Mouse (Mus musculus): ENCODE measurements at regions not wholly inside any gene's neighbourhood (a gene's known extent, or its start where the extent isn't known, plus 50 kb on each side); places are given as distances from the start of the nearest gene placed in this dataset.
"Not testable (repeated sequence)": the region's sequence is repeated elsewhere in the genome, so short reads cannot be mapped to it uniquely, and the experiment has no call there.

DNA sequence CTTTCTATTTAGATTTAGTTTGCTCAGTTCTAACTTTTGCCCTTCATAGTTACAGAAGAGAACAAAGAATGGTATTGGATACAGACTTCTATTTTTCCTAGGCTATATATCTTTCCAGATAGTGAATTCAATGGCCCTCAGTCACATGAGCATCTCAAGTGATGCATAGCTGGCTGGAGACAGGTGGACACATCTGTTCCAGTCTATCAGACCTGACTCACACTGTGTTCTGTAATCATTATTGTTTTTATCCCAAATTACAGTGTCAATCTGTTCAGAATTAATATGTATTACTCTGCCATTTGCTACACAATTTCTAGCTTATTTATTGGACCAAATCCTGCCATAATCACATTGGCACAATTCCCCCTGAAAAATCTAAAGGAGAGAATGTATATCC is 298.0 kb upstream of the Foxg1 start:
- Histone ChIP-seq H3K27me3 (ENCODE audit: insufficient read depth, low read length) (no peaks in the 10 kb centered on the region), H3K4me1 (ENCODE audit: insufficient read depth, low read depth, low read length) (no peaks in the 10 kb centered on the region), H3K9me3 (replicated peaks) (no peaks in the 10 kb centered on the region), H3K4me3 (ENCODE audit: low read depth, low read length) (no peak overlapping the region), H3K36me3 (replicated peaks) (no peaks in the 10 kb centered on the region)
- no peak for TF ChIP-seq GATA2 (IDR thresholded peaks at IDR 0.05; ENCODE audit: borderline replicate concordance, low read depth, low read length)
- TF ChIP-seq CTCF (IDR thresholded peaks at IDR 0.05; ENCODE audit: low read depth, low read length) = no peak
- TF ChIP-seq GATA1 (IDR thresholded peaks at IDR 0.05; ENCODE audit: borderline replicate concordance, low read length) = no peak
- TF ChIP-seq POLR2AphosphoS5 (IDR thresholded peaks at IDR 0.05; ENCODE audit: insufficient replicate concordance, low read depth, low read length) = no peak
- DNase-seq (ENCODE audit: low spot score) (no peak), ATAC-seq (ENCODE audit: extremely low read depth, insufficient number of reproducible peaks, low FRiP score, poor library complexity, severe bottlenecking) (no peak)

DNA sequence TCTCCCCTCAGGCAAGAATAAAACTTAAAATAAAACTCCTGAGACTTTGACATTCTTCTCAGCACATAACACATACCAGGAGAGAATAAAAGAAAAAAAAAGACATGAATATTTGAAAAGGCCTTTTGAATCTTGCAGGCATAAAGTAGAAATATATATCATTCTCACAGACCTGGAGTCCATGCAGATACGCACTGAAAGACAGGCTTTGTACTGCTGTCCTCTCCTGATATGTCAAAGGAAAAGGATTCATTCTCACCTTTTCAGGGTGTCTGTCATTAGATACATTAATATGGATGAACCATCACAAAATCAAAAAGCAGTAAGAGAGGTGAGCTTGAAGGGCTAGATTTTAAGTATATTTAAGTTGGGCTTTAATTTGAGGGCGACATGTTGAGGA is 296.4 kb upstream of the Foxg1 start:
- TF ChIP-seq GATA2 (IDR thresholded peaks at IDR 0.05; ENCODE audit: borderline replicate concordance, low read depth, low read length) = no peak
- no peak for TF ChIP-seq GATA1 (IDR thresholded peaks at IDR 0.05; ENCODE audit: borderline replicate concordance, low read length)
- TF ChIP-seq POLR2AphosphoS5 (IDR thresholded peaks at IDR 0.05; ENCODE audit: insufficient replicate concordance, low read depth, low read length) = no peak
- TF ChIP-seq TAL1 (conservative IDR thresholded peaks at IDR 0.05; ENCODE audit: low read depth, low read length) = no peak
- TF ChIP-seq CTCF (IDR thresholded peaks at IDR 0.05; ENCODE audit: low read depth, low read length) = no peak
- Histone ChIP-seq H3K9me3 (replicated peaks) (no peaks in the 10 kb centered on the region), H3K36me3 (replicated peaks) (no peaks in the 10 kb centered on the region), H3K27me3 (ENCODE audit: insufficient read depth, low read length) (no peaks in the 10 kb centered on the region), H3K4me1 (ENCODE audit: insufficient read depth, low read depth, low read length) (no peaks in the 10 kb centered on the region), H3K4me3 (ENCODE audit: low read depth, low read length) (no peak overlapping the region)
- DNase-seq (ENCODE audit: low spot score) = no peak
- no peak for ATAC-seq (ENCODE audit: extremely low read depth, insufficient number of reproducible peaks, low FRiP score, poor library complexity, severe bottlenecking)

DNA sequence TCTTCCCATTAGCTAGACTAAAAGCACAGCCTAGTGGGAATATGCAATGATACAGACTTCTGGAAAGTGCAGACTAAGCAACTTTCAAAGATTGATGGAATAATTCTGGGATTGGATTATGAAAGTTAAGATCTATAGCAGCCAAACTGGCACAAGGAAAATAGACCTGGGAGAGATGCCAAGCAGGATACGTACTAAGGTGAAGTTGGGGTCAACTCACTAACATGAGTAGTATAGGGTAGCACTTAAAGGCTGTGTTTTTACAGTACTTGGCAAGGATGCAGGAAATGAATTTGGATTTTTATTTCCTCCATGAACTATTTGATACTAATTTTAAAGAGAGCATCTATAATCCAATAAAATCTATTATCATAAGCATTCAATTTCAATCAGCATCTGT is 292.3 kb upstream of the Foxg1 start:
- Histone ChIP-seq H3K4me3 (ENCODE audit: low read depth, low read length) (no peak overlapping the region), H3K4me1 (ENCODE audit: insufficient read depth, low read depth, low read length) (peaks cover 2% of the 10 kb centered on the region), H3K9me3 (replicated peaks) (no peaks in the 10 kb centered on the region), H3K27me3 (ENCODE audit: insufficient read depth, low read length) (no peaks in the 10 kb centered on the region), H3K36me3 (replicated peaks) (no peaks in the 10 kb centered on the region)
- DNase-seq (ENCODE audit: low spot score) = no peak
- no peak for TF ChIP-seq GATA1 (IDR thresholded peaks at IDR 0.05; ENCODE audit: borderline replicate concordance, low read length)
- no peak for TF ChIP-seq POLR2AphosphoS5 (IDR thresholded peaks at IDR 0.05; ENCODE audit: insufficient replicate concordance, low read depth, low read length)
- no peak for TF ChIP-seq TAL1 (conservative IDR thresholded peaks at IDR 0.05; ENCODE audit: low read depth, low read length)
- no peak for TF ChIP-seq GATA2 (IDR thresholded peaks at IDR 0.05; ENCODE audit: borderline replicate concordance, low read depth, low read length)
- no peak for TF ChIP-seq CTCF (IDR thresholded peaks at IDR 0.05; ENCODE audit: low read depth, low read length)
- ATAC-seq (ENCODE audit: extremely low read depth, insufficient number of reproducible peaks, low FRiP score, poor library complexity, severe bottlenecking) = no peak

DNA sequence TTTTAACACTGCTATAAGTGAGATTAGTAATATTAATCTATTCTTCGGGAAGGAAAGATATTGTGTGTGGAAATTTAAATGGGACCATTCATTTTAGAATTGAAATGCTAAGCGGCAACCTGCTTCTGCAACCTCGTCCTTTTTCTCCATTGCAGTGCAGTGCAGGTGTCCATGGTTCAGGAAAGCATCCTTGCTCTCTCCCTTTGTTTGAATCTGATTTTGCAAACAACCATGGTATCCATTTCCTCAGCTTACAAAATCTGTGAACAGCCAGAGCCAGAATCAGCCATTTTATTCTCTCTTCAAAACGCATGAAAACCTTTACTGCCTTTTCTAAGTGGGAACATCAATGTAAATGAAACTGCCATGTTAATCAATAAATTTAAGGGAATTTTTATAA is 276.5 kb upstream of the Foxg1 start:
- ATAC-seq (ENCODE audit: extremely low read depth, insufficient number of reproducible peaks, low FRiP score, poor library complexity, severe bottlenecking) (no peak), DNase-seq (ENCODE audit: low spot score) (no peak)
- H3K36me3 ChIP-seq (replicated peaks) = no peaks in the 10 kb centered on the region
- H3K27me3 ChIP-seq (ENCODE audit: insufficient read depth, low read length) = no peaks in the 10 kb centered on the region
- TF ChIP-seq POLR2AphosphoS5 (IDR thresholded peaks at IDR 0.05; ENCODE audit: insufficient replicate concordance, low read depth, low read length) = no peak
- TF ChIP-seq GATA1 (IDR thresholded peaks at IDR 0.05; ENCODE audit: borderline replicate concordance, low read length) = no peak
- no peak for TF ChIP-seq TAL1 (conservative IDR thresholded peaks at IDR 0.05; ENCODE audit: low read depth, low read length)
- no peak for TF ChIP-seq GATA2 (IDR thresholded peaks at IDR 0.05; ENCODE audit: borderline replicate concordance, low read depth, low read length)
- TF ChIP-seq CTCF (IDR thresholded peaks at IDR 0.05; ENCODE audit: low read depth, low read length) = no peak
- peaks cover 12% of the 10 kb centered on the region; the same call in 1 of the 2 replicates for H3K4me1 ChIP-seq (ENCODE audit: insufficient read depth, low read depth, low read length)
- H3K9me3 ChIP-seq (replicated peaks) = no peaks in the 10 kb centered on the region
- no peak overlapping the region for H3K4me3 ChIP-seq (ENCODE audit: low read depth, low read length)

GRCm38 (mm10) chr12:49106399-49107382 is 275.8 kb upstream of the Foxg1 start:
- H3K36me3 ChIP-seq (replicated peaks) = no peaks in the 10 kb centered on the region
- H3K4me1 ChIP-seq (ENCODE audit: insufficient read depth, low read depth, low read length) = peaks cover 12% of the 10 kb centered on the region; the same call in 1 of the 2 replicates
- TF ChIP-seq TAL1 (conservative IDR thresholded peaks at IDR 0.05; ENCODE audit: low read depth, low read length) (no peak), CTCF (IDR thresholded peaks at IDR 0.05; ENCODE audit: low read depth, low read length) (0 out of 2 replicates have a peak, but pooled peaks have one; percentile 35)
- no peaks in the 10 kb centered on the region for H3K9me3 ChIP-seq (replicated peaks)
- H3K27me3 ChIP-seq (ENCODE audit: insufficient read depth, low read length) = no peaks in the 10 kb centered on the region
- DNase-seq (ENCODE audit: low spot score) = peak; percentile 6
- ATAC-seq (ENCODE audit: extremely low read depth, insufficient number of reproducible peaks, low FRiP score, poor library complexity, severe bottlenecking) = peak; percentile 46; the same call in 1 of the 2 replicates
- H3K4me3 ChIP-seq (ENCODE audit: low read depth, low read length) = no peak overlapping the region

- H3K4me3 ChIP-seq (ENCODE audit: low read depth, low read length) = no peak overlapping the region
- no peak for ATAC-seq (ENCODE audit: extremely low read depth, insufficient number of reproducible peaks, low FRiP score, poor library complexity, severe bottlenecking)
- no peaks in the 10 kb centered on the region for H3K9me3 ChIP-seq (replicated peaks)
- DNase-seq (ENCODE audit: low spot score) = no peak
- H3K27me3 ChIP-seq (ENCODE audit: insufficient read depth, low read length) = no peaks in the 10 kb centered on the region
- TF ChIP-seq GATA1 (IDR thresholded peaks at IDR 0.05; ENCODE audit: borderline replicate concordance, low read length) = no peak
- TF ChIP-seq GATA2 (IDR thresholded peaks at IDR 0.05; ENCODE audit: borderline replicate concordance, low read depth, low read length) = no peak
- no peak for TF ChIP-seq POLR2AphosphoS5 (IDR thresholded peaks at IDR 0.05; ENCODE audit: insufficient replicate concordance, low read depth, low read length)
- no peak for TF ChIP-seq CTCF (IDR thresholded peaks at IDR 0.05; ENCODE audit: low read depth, low read length)
- no peak for TF ChIP-seq TAL1 (conservative IDR thresholded peaks at IDR 0.05; ENCODE audit: low read depth, low read length)
- H3K4me1 ChIP-seq (ENCODE audit: insufficient read depth, low read depth, low read length) = peaks cover 10% of the 10 kb centered on the region; the same call in 1 of the 2 replicates
- no peaks in the 10 kb centered on the region for H3K36me3 ChIP-seq (replicated peaks)
Measured at GRCm38 (mm10) chr12:49107415-49108148, 274.9 kb upstream of the Foxg1 start.

GRCm38 (mm10) chr12:49131093-49131492 is 251.4 kb upstream of the Foxg1 start:
- not testable (repeated sequence) for ATAC-seq (ENCODE audit: extremely low read depth, insufficient number of reproducible peaks, low FRiP score, poor library complexity, severe bottlenecking); H3K36me3 ChIP-seq (replicated peaks); H3K4me1 ChIP-seq (ENCODE audit: insufficient read depth, low read depth, low read length); H3K9me3 ChIP-seq (replicated peaks); DNase-seq (ENCODE audit: low spot score); H3K27me3 ChIP-seq (ENCODE audit: insufficient read depth, low read length); H3K4me3 ChIP-seq (ENCODE audit: low read depth, low read length)
